Mouse (Mus musculus) ES-E14 (cell line): ENCODE measurements at regions not wholly inside any gene's neighbourhood (a gene's known extent, or its start where the extent isn't known, plus 50 kb on each side); places are given as distances from the start of the nearest gene placed in this dataset.

Experiments used
- CHD2 ChIP-seq: IDR thresholded peaks from 2 replicates; pipeline ENCODE4 v1.6.1; 2014; ENCODE audit warnings: mild to moderate bottlenecking, low read depth, low read length, inconsistent platforms
- MAFK ChIP-seq: IDR thresholded peaks from 2 replicates; pipeline ENCODE4 v1.6.1; 2014; ENCODE audit warnings: mild to moderate bottlenecking, low read depth, low read length, inconsistent platforms; ENCODE audit not compliant: insufficient read depth
- ZC3H11A ChIP-seq: IDR thresholded peaks from 2 replicates; pipeline ENCODE4 v1.6.1; 2012; ENCODE audit warnings: low read depth, mild to moderate bottlenecking, inconsistent platforms, low read length, borderline replicate concordance
- ZNF384 ChIP-seq: IDR thresholded peaks from 2 replicates; pipeline ENCODE4 v1.6.1; 2012; ENCODE audit warnings: low read depth, low read length, inconsistent platforms

- TF ChIP-seq CHD2, result no peak
- no peak for TF ChIP-seq ZNF384
- TF ChIP-seq ZC3H11A, result no peak
- no peak for TF ChIP-seq MAFK
Measured at GRCm38 (mm10) chr12:70686337-70686736, 139.0 kb upstream of the Frmd6 start.
